Mouse (Mus musculus) forelimb bud, embryonic 11.5 days (tissue): ENCODE measurements around the gene Trim71.
"Not testable (repeated sequence)": the region's sequence is repeated elsewhere in the genome, so short reads cannot be mapped to it uniquely, and the experiment has no call there.

Experiments used
- DNase-seq: peaks from one replicate; pipeline ENCODE4 v3.0.0-alpha.2; 2012; ENCODE audit warnings: low read depth, low spot score

Gene Trim71

DNA sequence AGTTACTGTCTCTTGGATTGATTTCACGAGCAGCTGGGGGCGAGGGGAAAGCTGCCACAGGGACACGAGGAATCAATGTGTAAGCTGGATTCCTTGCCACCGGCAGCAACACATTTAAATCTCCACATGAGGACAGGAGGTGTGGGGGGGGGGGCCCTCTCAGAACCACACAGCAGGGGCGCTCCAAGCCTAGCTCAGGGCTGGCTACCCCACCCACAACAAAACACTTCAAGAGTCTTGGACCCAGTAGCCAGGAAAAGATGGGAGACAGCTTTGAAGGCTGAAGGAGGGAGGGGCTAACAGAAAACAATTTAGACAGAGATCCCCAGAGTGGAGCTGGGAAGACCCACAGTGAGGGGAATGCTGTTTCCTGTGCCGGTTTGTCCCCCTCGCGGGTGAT lies 38.3 kb downstream of the Trim71 start:
- DNase-seq: no peak

DNA sequence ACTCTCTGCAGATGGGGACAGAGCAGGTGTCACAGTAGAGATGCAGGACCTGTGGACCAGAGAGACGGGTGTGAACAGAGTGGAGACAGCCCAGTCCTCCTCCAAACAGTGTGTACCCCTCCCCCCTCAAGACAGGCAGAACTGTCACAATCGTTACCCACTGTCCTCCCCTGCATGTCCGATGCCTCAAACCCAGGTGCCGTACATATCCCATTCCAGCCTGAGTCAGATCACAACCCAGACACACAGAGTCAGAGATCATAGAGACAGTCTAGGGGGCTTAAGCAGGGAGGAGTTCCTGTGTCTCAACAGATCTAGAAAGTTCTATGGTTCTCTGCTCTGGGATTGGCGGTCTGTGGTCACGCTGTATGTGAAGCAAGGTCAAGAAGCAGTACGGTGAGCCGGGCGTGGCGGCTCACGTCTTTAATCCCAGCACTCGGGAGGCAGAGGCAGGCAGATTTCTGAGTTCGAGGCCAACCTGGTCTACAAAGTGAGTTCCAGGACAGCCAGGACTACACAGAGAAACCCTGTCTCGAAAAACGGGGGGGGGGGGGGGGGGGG lies 39.0 kb downstream of the Trim71 start:
- DNase-seq: no peak

DNA sequence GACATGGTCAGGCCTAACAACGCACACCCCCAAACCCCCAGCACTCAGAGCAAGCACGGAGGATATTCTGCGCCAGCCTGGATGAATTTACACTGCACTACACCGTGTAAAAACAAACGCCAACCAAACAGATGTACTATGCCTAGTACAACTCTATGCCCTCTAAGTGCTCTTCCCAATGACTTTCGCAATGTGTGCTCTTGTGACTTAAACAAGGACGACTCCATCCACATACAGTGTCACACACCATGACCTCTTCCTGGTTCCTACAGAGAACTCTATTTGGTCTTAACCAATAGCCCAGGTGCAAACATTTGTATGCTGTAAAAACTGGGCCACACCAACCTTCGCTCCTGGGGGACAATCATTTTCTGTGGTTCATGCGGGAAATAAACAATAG lies 41.7 kb downstream of the Trim71 start:
- DNase-seq: no peak

DNA sequence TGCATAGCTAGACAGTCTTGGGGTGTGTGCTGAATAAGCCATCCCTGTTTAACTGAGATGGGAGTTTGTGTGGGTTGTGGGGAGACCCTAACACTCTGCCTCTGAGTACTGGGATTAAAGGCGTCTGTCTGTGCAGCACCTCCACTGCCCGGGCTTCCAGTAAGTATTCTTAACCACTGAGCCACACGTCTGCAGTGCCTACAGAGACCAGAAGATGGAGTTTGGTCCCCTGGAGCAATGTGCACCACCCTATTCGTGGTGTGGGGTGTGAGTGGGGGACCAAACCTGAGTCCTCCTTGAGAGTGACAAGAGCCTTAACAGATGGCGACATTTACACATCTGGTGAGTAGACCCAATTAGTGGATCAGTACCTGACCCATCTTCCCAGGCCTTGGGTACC lies 42.1 kb downstream of the Trim71 start:
- no peak for DNase-seq

DNA sequence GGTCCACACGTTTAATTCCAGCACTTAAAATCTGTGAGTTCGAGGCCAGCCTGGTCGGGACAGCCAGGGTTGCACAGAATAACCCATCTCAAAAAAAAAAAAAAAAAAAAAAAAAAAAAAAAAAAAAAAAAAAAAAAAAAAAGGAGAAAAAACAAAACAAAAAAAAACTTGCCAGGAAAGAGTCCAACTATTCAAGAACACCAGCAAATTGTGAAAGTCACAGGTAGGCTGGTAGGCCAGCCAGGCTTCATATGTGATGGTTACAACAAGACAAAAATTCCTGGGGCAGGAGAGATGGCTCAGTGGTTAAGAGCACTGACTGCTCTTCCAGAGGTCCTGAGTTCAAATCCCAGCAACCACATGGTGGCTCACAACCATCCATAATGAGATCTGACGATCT lies 43.6 kb downstream of the Trim71 start:
- DNase-seq: not testable (repeated sequence)

DNA sequence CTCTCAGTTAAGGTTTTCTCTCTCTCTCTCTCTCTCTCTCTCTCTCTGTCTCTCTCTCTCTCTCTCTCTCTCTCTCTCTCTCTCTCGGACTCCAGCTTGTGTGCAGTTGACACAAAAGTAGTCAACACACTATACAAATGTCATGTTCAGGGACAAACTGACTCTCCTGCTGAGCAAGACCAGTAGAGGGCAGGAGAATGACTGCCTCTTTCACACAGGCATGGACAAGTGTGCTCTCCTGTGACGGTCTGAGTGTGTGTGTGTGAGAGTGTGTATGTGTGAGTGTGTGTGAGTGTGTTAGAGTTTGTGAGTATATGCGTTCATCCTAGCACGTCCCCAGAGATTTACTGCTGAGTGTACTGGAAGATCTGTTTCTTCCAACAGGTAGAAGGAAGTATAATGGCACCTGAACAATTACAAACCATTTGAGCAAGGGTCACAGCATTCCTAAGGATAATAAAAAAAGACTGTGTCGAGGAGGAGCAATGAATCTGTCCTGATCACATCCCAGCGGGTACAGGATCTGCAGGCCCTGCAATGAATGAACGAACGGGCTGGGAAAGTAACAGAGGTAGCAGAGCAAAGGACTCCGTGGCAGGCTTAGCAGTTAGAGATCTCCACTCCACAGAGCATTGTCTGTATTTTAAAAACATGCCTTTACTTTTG lies 45.2 kb downstream of the Trim71 start:
- DNase-seq: no peak

DNA sequence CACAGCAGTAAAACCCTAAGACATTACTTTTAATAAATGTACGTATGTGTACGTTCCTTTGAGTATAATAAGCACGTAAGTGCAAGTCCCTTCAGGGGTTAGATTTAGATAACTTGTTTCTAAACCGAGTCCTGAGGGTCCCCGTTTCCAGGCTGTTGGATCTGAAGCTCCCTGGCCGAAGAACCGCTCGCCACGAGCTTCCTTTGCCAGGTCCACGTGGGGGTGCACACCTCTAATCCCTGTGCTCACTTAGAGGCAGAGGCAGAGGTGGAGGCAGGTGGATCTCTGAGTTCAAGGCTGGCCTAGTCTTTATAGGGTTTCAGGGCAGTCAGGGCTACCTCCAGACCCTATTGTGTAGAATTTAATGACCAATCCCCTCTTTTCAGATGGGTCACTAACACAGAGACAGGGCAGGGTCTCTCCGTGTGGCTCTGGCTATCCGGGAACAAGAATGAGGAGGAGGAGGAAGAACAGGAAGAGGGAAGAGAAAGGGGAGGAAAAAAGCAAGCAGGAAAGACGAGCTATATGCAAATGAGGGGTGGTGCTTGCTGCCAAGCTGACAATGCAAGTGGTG lies 46.2 kb downstream of the Trim71 start:
- no peak for DNase-seq

DNA sequence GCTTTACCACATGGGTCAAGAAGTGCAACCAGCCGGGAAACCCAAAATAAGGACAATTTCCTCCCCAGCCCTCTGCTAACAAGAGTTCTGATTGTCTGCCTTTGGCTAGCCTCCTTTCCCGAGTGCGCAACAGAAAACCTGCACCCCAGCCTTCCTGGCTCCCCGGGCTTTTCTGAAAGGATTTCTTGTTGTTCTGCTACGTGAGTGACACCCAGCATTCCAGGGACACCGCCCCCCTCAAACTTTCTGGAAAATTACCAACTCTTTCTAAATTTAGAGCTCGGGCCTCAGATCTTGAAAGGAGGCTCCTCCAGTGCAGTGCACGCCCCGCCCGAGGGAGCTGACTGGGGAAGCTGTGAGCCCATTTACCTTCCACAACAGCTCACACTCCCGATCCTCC lies 48.8 kb downstream of the Trim71 start, which contains the start of gene C130032M10Rik:
C130032M10Rik (plus strand) TSS at position 334 of the 400 bp plus-strand sequence.
- no peak for DNase-seq

DNA sequence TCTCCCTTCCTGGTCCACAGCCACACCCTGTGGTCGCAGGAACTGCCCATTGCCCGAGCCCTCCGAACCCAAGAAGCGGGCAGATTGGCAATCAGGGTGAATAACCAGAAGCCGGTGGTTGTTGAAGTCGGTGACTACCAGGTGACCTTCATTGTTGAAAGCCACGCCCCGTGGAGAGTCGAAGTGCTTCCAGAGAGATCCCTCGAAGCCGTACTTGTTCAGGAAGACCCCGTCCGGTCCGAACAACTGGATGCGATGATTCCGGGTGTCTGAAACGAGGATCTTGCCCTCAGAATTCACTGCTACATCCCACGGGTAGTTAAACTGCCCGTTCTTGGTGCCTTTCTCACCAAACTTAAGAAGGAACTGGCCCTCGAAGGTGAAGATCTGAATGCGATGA lies 51.3 kb downstream of the Trim71 start:
- no peak for DNase-seq

DNA sequence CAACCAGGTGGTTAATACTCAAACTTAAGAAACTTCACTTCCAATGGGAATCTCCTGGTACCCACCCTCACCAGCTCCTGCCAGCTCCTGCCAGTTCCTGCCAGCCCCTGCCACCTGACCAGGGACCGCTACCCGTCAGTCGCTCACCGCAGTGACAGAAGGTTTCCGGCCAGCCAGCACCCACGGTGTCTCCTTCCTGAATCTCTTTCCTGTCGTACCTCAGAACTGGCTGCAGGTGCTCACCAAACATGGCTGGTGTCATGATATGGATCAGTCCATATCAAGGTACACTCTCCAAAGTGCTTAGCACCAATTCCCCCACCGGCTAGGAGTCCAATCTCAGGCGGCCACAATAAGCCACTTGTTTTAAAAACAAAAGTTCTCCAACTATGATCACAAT lies 54.4 kb downstream of the Trim71 start:
- no peak for DNase-seq

DNA sequence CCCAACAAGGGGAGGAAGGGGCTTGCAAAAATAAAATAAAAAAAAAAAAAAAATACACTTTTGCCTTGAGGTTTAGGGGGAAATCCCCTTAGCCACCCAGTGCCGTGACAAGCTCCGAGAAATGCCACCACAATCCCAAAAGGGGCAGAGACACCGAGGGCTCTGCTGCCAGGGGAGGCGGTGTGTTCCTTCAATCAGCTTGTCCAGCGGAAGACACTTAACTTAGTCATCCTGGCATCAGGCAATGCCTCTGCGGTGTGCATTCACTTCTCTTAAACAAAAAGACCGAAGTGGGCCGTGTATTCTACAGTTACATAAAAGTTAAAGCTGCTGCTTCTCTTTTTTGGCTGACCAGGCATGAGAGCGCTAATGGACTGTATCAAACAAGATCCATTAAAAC lies 56.7 kb downstream of the Trim71 start:
- DNase-seq: no peak

DNA sequence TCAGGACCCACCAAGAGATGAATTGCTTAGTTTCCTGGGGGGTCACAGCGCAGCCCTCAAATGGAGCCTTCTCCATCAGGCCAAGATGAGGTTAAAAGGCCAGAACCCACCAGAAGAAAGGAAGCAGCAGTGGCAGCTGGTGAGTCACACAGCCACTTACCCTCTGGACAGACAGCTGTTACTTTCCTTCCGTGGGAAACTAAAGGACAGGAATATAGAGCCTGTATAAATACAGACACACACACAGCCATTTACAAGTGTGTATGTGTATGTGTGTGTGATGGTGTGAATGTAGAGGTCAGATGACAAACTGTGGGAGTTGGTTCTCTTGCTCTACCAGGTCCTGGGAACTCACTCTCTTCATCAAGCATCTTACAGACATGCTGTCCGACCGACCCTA lies 57.6 kb downstream of the Trim71 start:
- DNase-seq: no peak

DNA sequence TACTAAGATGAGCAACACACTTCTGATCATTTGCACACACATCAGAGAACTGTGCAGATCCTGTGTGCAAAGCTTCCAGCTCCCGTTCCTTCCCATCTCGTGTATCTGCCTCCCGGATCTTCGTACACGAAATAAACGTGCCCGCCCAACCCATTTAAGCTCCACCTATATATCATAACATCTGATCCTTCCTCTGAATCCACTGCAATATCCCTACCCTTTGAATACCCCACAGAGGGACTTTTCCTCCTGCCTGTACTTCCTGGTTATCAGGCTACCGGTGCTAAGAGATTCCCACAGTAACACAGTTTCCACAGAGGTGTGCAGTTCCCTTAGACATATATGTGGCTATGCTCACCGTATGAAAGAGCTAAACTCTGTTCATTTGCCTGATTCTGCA lies 59.4 kb downstream of the Trim71 start, which contains the start of gene Ccr4:
Ccr4 (minus strand) TSS at position 101 of the 400 bp plus-strand sequence.
- no peak for DNase-seq

DNA sequence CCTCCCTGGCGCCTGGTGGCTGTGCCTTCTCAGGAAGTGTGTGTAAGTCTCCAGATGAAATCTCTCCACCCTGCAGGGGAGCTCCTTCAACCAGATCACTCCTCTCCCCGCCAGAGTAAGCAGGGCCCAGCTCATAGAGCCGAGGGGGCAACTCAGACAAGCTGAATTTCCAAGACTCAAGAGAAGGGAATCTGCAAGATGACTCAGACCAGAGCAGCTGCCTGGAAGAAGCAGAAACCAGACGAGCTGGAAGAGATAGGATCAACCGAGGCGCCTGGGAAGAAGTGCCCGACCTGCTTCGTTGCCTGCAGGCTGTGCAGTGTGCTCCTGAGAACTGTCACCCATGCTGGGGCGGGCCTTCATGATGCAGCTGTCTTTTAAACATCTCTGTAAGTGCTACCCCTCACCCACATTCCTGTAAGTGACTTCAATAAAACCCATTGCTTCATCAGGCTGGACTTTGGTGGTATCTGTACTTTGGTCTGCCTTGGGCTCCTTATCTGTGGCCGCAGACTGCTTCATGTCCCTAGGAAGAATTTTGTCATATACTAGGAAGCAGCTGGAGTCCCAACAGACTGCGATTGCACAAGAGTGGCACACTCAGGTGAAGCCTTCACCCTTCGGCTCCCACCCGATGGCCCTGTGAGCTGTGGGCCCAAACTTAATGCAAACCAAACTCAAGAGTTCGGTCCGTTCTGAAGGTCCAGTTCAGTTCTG lies 61.3 kb downstream of the Trim71 start:
- no peak for DNase-seq

DNA sequence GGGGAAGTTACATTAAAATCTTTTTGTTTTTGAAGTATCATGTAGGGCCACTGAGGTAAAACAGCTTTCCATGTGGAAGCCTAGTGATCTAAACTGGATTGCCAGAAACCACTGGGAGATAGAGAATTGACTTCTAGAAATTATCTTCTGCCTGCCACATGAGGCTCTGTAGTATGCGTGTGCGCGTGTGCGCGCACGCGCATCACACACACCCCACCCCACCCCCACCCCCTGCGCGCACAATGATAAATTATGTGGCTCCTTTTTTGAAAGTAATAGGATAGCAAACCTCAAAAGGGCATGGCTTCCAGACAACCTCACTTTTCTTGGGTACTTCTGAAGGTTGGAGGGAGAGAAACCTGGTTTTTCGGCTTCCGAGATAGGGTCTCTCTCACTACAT lies 62.3 kb downstream of the Trim71 start:
- DNase-seq: no peak

DNA sequence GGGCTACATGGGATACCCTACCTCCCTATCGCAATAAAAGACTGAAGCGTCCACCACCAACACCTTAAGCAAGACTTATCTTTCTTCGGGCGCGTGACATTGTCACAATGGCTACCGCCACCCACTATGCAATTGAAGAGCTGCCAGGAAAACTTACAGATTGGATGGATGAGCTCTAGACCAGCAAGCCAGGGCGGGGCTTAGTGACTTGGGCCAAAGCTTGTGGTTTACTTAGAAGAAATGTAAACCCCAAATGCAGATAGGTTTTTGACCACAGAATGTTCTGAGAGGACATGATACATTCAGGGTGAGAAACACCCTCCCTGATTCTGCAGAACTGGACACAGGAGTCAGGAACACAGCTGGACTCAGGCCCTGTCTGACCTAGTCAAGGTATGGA lies 63.1 kb downstream of the Trim71 start:
- DNase-seq: no peak

DNA sequence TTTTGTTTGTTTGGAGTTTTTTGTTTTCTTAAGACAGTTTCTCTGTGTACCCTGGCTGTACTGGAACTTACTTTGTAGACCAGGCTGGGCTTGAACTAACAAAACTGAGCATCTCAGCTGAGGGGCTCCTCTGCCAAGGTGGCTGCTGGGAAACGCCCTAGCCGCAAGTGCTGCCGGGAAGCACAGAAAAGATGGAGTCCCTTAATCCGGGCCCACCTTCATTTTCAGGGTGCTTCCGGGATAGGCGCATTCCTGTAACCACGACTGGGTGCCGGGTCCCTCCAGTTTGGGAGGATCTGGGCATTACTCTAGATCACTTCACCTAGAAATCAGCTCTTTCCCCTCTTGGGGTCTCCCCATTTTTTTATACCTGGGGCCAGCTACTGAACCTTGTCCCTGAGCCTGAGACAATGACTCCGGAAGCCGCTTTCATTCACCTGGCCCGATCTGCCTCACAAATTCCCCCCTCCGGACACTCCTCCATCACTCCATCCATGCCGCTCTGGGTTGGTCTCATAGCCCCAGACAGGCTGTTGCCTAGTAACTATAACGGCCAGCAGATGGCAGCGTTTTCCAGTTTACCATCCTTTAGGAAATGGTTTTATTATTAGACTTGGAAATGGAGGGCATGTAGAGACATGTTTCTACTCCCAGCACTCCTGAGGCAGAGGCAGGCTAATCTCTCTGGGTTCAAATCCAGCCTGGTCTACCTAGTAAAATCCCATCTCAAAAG lies 64.2 kb downstream of the Trim71 start:
- peak; percentile 69 for DNase-seq

DNA sequence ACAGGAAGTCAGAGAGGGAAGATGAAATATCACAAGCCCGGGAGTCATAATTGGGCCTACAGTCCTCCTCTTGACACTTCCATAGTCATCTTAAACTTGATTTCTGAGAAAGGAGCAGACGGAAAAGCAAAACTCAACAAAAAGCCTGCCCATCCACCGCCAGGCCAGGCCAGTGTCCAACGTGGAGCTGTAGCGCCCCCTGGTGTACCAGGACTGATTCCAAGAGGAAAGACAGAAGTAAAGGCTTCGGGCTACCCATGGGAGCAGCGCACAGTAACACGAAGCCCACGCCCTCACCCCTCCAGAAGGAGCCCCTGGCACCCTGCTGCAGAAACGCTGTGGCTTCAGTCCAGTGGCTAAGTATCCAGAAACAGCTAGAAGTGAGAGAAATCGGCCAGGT lies 66.0 kb downstream of the Trim71 start:
- peak; percentile 88 for DNase-seq

DNA sequence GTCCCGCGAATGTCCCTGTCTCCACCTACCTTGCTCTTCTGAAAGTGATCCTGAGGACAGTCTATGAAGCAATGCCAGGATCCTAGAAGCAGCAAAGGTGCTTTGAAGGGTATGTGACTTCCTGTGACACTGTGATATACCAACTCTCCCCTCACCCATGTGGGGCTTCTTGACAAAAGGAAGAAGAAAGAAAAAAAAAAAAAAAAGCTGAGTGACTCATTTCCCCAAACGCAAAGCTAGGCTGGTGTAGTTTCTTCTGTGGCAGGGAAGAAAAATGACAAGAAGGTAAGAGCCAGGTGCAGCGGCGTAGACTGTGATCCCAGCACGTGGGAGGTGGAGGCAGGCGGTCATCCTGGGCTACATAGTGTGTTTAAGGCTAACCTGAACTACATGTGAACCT lies 67.7 kb downstream of the Trim71 start:
- DNase-seq: no peak

DNA sequence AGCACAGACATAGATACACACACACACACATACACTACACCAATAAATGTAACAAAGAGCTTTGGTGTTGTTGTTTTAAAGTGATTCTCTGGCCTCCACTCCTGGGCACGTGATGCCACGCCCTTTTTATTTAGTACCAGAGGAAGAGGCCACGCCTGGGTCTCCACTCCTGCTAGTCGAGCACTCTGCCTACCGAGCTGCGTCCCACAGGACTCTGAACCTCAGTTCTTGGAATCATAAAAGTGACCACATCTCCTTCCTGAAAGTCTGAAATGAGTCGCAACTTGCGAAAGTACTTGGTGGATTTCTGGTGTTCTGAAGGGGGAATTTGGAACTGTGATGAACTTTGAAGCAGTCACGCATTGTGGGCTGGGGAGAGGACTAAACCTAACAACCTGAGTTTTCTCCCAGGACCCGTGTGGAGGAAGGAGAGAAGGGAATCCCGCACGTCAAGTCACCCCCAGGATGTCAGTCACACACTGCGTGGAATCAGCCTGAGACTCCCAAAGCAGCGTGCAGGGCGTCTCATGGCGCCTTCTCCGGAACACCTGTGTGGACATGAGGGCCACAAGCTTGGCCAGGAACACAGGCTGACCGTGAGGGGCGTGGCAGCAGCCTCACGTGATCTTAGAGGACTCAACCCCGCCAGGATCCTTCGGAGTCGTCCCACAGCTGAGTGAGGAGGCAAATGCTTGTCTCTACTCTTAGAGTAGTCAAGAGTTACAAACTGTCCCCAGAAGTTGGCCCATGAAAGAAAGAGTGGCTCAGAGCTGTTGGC lies 76.5 kb downstream of the Trim71 start:
- DNase-seq: no peak

DNA sequence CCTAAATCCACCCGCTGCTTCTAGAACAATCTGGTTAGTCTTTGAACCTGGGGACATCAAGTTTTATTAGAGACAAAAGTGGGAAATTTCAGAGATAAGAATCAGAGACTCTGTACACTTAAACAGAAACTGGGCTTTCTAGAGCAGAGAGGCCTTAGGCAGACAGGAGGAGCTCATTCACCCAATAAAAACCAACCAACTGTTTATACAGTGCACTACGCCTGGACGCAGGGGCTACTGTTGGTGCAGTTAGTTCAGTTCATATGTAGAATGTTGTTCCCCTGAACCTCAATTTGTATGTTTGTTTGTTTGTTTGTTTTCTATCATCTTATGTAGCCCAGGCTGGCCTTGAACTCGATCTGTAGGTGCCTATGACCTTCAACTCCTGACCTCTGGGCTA lies 77.4 kb downstream of the Trim71 start:
- DNase-seq: no peak
